Mouse (Mus musculus) embryonic facial prominence, embryonic 14.5 days (tissue): ENCODE results near the gene Fap. TPM values are rescaled to one million over a fixed set of nuclear protein-coding genes. Genes with fewer than 3 reads are reported as not detected.

Experiments
- ATAC-seq: fragments of 200-750 bp; cut with Nextera tagmentation; 2 replicates; pipeline ENCODE4 v1.8.0; 2017; ENCODE audit warnings: low read depth, moderate number of reproducible peaks, moderate TSS enrichment
- DNase-seq: peaks from one replicate; pipeline ENCODE4 v3.0.0-alpha.2; 2015; ENCODE audit warnings: low spot score
- H3K27ac ChIP-seq: fragments of 300-500 bp; sonication (generic); replicated peaks from 2 replicates; pipeline ENCODE4 v1.5.1; 2014; ENCODE audit warnings: low read depth, mild to moderate bottlenecking, low read length, moderate library complexity
- H3K27me3 ChIP-seq: fragments of 300-500 bp; sonication (generic); replicated peaks from 2 replicates; pipeline ENCODE4 v1.6.1; 2014; ENCODE audit warnings: low read length; ENCODE audit not compliant: control insufficient read depth, insufficient read depth
- H3K36me3 ChIP-seq: fragments of 300-500 bp; sonication (generic); 2 replicates; pipeline ENCODE4 v1.6.1; 2014; ENCODE audit warnings: low read length, mixed read lengths; ENCODE audit not compliant: control insufficient read depth, insufficient read depth
- H3K4me1 ChIP-seq: fragments of 300-500 bp; sonication (generic); 2 replicates; pipeline ENCODE4 v1.6.1; 2014; ENCODE audit warnings: antibody characterized with exemption, low read length; ENCODE audit not compliant: control insufficient read depth, insufficient read depth
- H3K4me2 ChIP-seq: fragments of 300-500 bp; sonication (generic); 2 replicates; pipeline ENCODE4 v1.6.1; 2014; ENCODE audit warnings: low read depth, mild to moderate bottlenecking, low read length, moderate library complexity, mixed read lengths
- H3K4me3 ChIP-seq: fragments of 300-500 bp; sonication (generic); 2 replicates; pipeline ENCODE4 v1.5.1; 2014; ENCODE audit warnings: low read depth, mild to moderate bottlenecking, low read length
- H3K9ac ChIP-seq: fragments of 300-500 bp; sonication (generic); 2 replicates; pipeline ENCODE4 v1.6.1; 2014; ENCODE audit warnings: low read depth, mild to moderate bottlenecking, low read length, moderate library complexity, mixed read lengths
- H3K9me3 ChIP-seq: fragments of 300-500 bp; sonication (generic); 2 replicates; pipeline ENCODE4 v1.6.1; 2016; ENCODE audit warnings: low read length; ENCODE audit not compliant: control insufficient read depth
- WGBS: fragments of 180-500 bp; shearing (Covaris S2); extraction: QIAGEN DNeasy Blood & Tissue Kit; methylation state at CpG from one replicate; pipeline ENCODE4 v1.1.7; 2014; 5-methylcytosine and 5-hydroxymethylcytosine counted together
- polyA plus RNA-seq: library from polyadenylated mRNA; unstranded; fragments of >200 nt; fragmentation: Nextera tagmentation; extraction: Ambion mirVana; gene quantifications from 2 replicates; pipeline ENCODE4 v1.2.1, GENCODE M21; 2014

The Fap gene
- polyA plus RNA-seq, 1 experiment from 2014 or later, result 38.2 TPM

DNA sequence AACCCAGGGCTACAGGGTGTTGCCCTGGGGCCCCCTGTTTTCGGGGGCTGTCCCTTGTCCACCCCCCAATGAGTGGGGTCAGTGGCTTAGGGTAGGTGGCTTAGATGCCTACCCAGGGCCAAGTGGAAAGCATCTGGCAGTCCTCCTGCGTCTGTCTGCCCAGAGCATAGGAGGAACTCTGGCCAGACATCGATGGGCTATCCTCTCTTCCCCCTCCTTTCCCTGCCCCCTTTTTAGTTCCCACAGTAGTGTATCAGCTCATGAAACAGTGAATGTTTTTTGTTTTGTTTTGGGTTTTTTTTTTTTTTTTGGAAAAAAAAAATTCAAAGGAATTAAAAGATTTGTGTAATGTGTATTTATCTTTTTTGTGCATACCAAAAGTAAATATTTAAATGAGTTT lies 17.7 kb upstream of the Fap start:
- ATAC-seq, result no peak
- no peak overlapping the region for H3K27ac ChIP-seq
- no peak overlapping the region for H3K4me3 ChIP-seq
- no peak overlapping the region for H3K9ac ChIP-seq
- H3K36me3 ChIP-seq, result no peaks in the 10 kb centered on the region
- H3K4me1 ChIP-seq, result no peaks in the 10 kb centered on the region
- no peaks in the 10 kb centered on the region for H3K27me3 ChIP-seq
- no peaks in the 10 kb centered on the region for H3K9me3 ChIP-seq
- H3K4me2 ChIP-seq, result no peak overlapping the region
- no peak for DNase-seq
- 84% methylated on average over 3 of the region's 3 CpGs for WGBS

GRCm38 (mm10) chr2:62589333-62589732 lies 15.5 kb upstream of the Fap start:
- no peaks in the 10 kb centered on the region for H3K27me3 ChIP-seq
- ATAC-seq, result no peak
- no peak overlapping the region for H3K4me3 ChIP-seq
- DNase-seq, result no peak
- H3K36me3 ChIP-seq, result no peaks in the 10 kb centered on the region
- WGBS, result 64% methylated on average over 4 of the region's 4 CpGs
- no peaks in the 10 kb centered on the region for H3K4me1 ChIP-seq
- no peak overlapping the region for H3K9ac ChIP-seq
- H3K4me2 ChIP-seq, result no peak overlapping the region
- no peak overlapping the region for H3K27ac ChIP-seq
- no peaks in the 10 kb centered on the region for H3K9me3 ChIP-seq

DNA sequence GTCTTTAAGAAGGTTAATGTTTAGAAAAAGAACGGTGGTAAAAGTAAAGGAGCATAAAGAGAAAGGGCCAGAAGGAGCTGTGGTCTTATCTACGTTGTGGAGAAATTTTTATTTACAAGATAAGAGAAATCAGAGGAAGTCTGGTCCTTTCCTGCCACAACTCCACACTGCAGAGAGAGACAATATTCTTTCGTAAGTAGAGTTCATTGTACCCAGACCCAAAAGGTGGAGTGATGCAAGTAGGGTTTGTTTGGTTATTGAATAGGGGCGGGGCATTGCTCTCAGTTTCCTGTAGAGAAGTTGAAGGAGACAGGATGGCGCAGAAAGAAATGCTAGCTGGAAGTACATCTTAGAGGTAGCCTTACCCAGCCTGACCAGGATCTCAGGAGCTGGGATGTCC lies 11.9 kb upstream of the Fap start:
- no peak overlapping the region for H3K4me2 ChIP-seq
- H3K9me3 ChIP-seq, result no peaks in the 10 kb centered on the region
- no peak for ATAC-seq
- H3K4me1 ChIP-seq, result no peaks in the 10 kb centered on the region
- H3K27me3 ChIP-seq, result no peaks in the 10 kb centered on the region
- H3K9ac ChIP-seq, result no peak overlapping the region
- H3K27ac ChIP-seq, result no peak overlapping the region
- no peak overlapping the region for H3K4me3 ChIP-seq
- 91% methylated on average over 5 of the region's 5 CpGs for WGBS
- DNase-seq, result no peak
- no peaks in the 10 kb centered on the region for H3K36me3 ChIP-seq

DNA sequence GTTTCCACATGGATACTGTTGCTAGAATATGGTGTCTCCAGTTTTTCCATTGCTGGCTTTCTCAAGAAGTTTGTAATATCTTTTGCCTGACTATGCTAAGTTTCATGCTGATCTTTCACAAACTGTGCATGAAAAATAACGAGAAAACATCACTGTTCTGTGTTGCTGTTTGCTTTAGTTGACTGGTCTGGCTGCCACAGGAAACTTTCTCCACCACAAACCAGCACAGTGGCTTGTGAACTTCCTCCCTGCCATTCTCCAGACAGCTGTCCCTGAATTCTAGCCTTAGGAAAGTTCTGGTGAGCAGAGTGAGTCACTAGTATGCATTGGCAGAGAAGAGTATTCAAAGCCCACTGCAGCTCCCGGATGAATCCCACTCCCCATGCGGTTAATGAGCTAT lies 1.1 kb upstream of the Fap start:
- peaks cover 17% of the 10 kb centered on the region for H3K4me1 ChIP-seq
- H3K9me3 ChIP-seq, result no peaks in the 10 kb centered on the region
- H3K9ac ChIP-seq, result no peak overlapping the region
- no peak overlapping the region for H3K4me3 ChIP-seq
- peak overlapping the region; percentile 88 for H3K27ac ChIP-seq
- WGBS, result 52% methylated on average over 3 of the region's 3 CpGs
- no peaks in the 10 kb centered on the region for H3K27me3 ChIP-seq
- no peaks in the 10 kb centered on the region for H3K36me3 ChIP-seq
- no peak overlapping the region for H3K4me2 ChIP-seq
- DNase-seq (peak; percentile 31), ATAC-seq (no peak)

GRCm38 (mm10) chr2:62574250-62574649 lies 375 bp upstream of the Fap start:
- 31% methylated on average over 7 of the region's 7 CpGs for WGBS
- peak overlapping the region; percentile 38 for H3K4me3 ChIP-seq
- H3K9me3 ChIP-seq, result no peaks in the 10 kb centered on the region
- H3K4me2 ChIP-seq, result peak overlapping the region; percentile 49
- no peaks in the 10 kb centered on the region for H3K27me3 ChIP-seq
- no peak overlapping the region for H3K9ac ChIP-seq
- DNase-seq (peak; percentile 63), ATAC-seq (peak; percentile 64)
- peaks cover 17% of the 10 kb centered on the region for H3K4me1 ChIP-seq
- H3K27ac ChIP-seq, result peak overlapping the region; percentile 88
- H3K36me3 ChIP-seq, result no peaks in the 10 kb centered on the region

DNA sequence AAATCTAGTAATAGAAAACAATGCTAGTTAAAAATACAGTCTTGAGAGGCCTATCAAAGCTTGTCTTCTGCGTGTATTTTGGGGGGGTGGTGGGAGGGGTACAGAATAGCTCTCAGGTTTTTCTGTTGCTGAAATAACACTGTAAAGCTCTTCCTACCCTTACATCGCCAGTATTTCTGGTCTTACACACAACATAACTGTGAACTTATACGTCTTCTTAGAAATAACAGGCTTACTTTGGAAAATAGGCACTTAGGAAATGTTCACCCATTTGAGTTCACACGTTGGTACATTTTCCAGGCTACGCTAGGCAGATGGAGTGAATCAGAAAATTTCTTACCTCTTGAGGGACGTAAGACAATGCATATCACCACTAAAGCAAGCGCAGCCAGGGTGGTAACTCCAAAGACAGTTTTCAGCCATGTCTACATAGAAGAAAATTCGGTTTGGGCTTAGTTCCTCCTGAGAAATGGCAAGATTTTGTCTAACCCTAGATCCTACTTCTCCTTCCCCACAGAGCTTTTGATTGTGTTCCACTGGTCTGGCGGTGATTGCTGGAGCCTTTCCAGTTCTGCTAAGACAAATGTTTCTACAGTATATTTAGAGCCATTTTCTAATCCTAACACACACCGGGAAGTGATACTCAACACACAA lies 649 bp downstream of the Fap start:
- no peaks in the 10 kb centered on the region for H3K27me3 ChIP-seq
- H3K4me1 ChIP-seq, result peaks cover 17% of the 10 kb centered on the region
- no peaks in the 10 kb centered on the region for H3K36me3 ChIP-seq
- peak overlapping the region; percentile 49 for H3K4me2 ChIP-seq
- WGBS, result 44% methylated on average over 10 of the region's 10 CpGs
- no peak for DNase-seq
- peak overlapping the region; percentile 38 for H3K4me3 ChIP-seq
- ATAC-seq, result no peak
- H3K9ac ChIP-seq, result peak overlapping the region; percentile 57
- no peaks in the 10 kb centered on the region for H3K9me3 ChIP-seq
- H3K27ac ChIP-seq, result peak overlapping the region; percentile 88

DNA sequence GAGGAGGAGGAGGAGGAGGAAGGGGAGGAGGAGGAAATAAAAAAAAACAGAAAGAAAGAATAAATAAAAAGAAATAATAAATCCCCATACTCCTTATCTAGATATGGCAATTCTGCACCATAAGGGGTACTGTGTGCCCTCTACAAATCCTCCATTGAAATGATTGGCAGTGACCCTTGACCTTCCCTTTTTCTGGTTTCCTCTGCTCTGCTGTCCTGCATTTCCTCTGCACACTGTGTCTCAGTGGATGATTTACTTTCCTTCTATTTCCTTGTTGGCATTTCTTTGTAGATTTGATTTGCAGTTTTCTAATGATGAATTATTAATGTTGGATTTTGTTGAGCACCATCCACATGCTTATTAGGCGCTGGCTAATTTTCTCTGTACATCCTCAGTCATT lies 9.2 kb downstream of the Fap start:
- 95% methylated on average over 1 of the region's 1 CpGs for WGBS
- Histone ChIP-seq H3K4me3 (no peak overlapping the region), H3K4me2 (no peak overlapping the region), H3K27me3 (no peaks in the 10 kb centered on the region), H3K27ac (no peak overlapping the region), H3K9me3 (no peaks in the 10 kb centered on the region), H3K4me1 (0 out of 2 replicates have a peak, but pooled peaks cover 6% of the 10 kb centered on the region), H3K36me3 (no peaks in the 10 kb centered on the region), H3K9ac (no peak overlapping the region)
- DNase-seq, result no peak
- no peak for ATAC-seq

GRCm38 (mm10) chr2:62562661-62563485 lies 11.0 kb downstream of the Fap start:
- ATAC-seq, result peak; percentile 77
- H3K9me3 ChIP-seq, result no peaks in the 10 kb centered on the region
- H3K4me3 ChIP-seq, result no peak overlapping the region
- peak; percentile 71 for DNase-seq
- no peak overlapping the region for H3K9ac ChIP-seq
- H3K27me3 ChIP-seq, result no peaks in the 10 kb centered on the region
- no peaks in the 10 kb centered on the region for H3K36me3 ChIP-seq
- no peak overlapping the region for H3K4me2 ChIP-seq
- 57% methylated on average over 5 of the region's 5 CpGs for WGBS
- 0 out of 2 replicates have a peak, but pooled peaks cover 6% of the 10 kb centered on the region for H3K4me1 ChIP-seq
- H3K27ac ChIP-seq, result no peak overlapping the region
